Mouse (Mus musculus): ENCODE measurements around the gene Zfp85. TPM values are rescaled to one million over a fixed set of nuclear protein-coding genes. Genes with fewer than 3 reads are reported as not detected.

Gene Zfp85
- polyA plus RNA-seq, 1 experiment from 2014 or later, result 6.1 TPM

DNA sequence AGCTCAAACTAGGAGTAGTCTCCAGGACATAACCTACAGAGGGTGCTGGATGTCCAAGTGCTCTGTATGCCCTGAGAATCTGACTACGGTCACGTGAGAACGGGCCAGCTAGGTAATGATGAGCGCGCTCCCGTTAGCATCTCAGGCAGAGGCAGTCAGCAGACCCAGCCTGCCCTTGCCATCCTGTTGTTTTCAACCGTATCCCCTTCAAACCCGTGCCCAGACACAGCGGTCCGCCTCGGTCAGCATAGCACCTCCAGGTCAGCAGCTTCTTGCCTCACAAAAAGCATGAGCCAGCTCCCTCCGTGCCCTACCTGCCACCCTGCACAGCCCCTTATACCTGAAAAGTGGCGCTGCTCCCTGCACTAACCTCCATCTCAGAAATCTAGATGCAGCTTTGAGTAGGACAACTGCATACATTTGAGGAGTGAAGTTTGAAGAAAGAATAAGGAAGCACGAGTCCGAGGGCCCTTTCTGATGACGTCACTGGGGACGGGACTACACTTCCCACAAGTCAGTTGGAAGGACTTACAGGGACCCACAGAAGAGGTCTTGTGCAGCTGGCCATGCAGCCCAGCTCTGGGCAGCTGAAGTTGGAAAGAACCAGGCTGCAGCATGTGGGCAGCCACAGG lies 31.1 kb downstream of the Zfp85 start:
- ATAC-seq (replicated peaks; ENCODE audit: low FRiP score, low TSS enrichment, low read depth), result peak; percentile 96
- Histone ChIP-seq H3K9me3 (ENCODE audit: control insufficient read depth, low read length) (no peaks in the 10 kb centered on the region), H3K4me2 (ENCODE audit: low read length) (peak overlapping the region; percentile 61), H3K4me3 (ENCODE audit: low read depth, low read length) (peak overlapping the region; percentile 81), H3K27ac (ENCODE audit: low read depth) (peak overlapping the region; percentile 54), H3K27me3 (replicated peaks; ENCODE audit: control insufficient read depth, insufficient read depth, low read length) (no peaks in the 10 kb centered on the region), H3K4me1 (replicated peaks; ENCODE audit: control insufficient read depth, insufficient read depth, low read length) (0 out of 2 replicates have a peak, but pooled peaks cover 3% of the 10 kb centered on the region), H3K36me3 (ENCODE audit: control insufficient read depth, insufficient read depth, low read length) (no peaks in the 10 kb centered on the region), H3K9ac (ENCODE audit: low read length) (peak overlapping the region; percentile 78)
- WGBS, result 1% methylated on average over 17 of the region's 17 CpGs
- peak; percentile 93 for DNase-seq (ENCODE audit: low spot score)

Other genes with a start within 250 kb of the Zfp85 start
- not detected in 2 replicates for gene Gm26965, start 229.1 kb downstream of the Zfp85 start, polyA plus RNA-seq (2014; fragmentation: Nextera tagmentation; extraction: Ambion mirVana)
- 22.7 and 23.7 TPM in 2 replicates for gene Zfp87, start 229.1 kb downstream of the Zfp85 start, polyA plus RNA-seq (2014; fragmentation: Nextera tagmentation; extraction: Ambion mirVana)
- 14.1 and 15.9 TPM in 2 replicates for gene Zfp748, start 201.4 kb downstream of the Zfp85 start, polyA plus RNA-seq (2014; fragmentation: Nextera tagmentation; extraction: Ambion mirVana)
- gene Zfp729b, start 145.5 kb downstream of the Zfp85 start, polyA plus RNA-seq (2014; fragmentation: Nextera tagmentation; extraction: Ambion mirVana), result 4.7 and 4.8 TPM in 2 replicates
- not detected in 2 replicates for gene Gm49345, start 117.5 kb downstream of the Zfp85 start, polyA plus RNA-seq (2014; fragmentation: Nextera tagmentation; extraction: Ambion mirVana)
- gene Zfp729a, start 117.4 kb downstream of the Zfp85 start, polyA plus RNA-seq (2014; fragmentation: Nextera tagmentation; extraction: Ambion mirVana), result 3.6 and 5.0 TPM in 2 replicates
- 11.0 and 12.6 TPM in 2 replicates for gene Zfp738, start 68.2 kb downstream of the Zfp85 start, polyA plus RNA-seq (2014; fragmentation: Nextera tagmentation; extraction: Ambion mirVana)
- 2.9 and 3.1 TPM in 2 replicates for gene Zfp65, start 26.1 kb downstream of the Zfp85 start, polyA plus RNA-seq (2014; fragmentation: Nextera tagmentation; extraction: Ambion mirVana)
- 3.1 and 3.4 TPM in 2 replicates for gene Zfp493, start 24.5 kb upstream of the Zfp85 start, polyA plus RNA-seq (2014; fragmentation: Nextera tagmentation; extraction: Ambion mirVana)
- gene Zfp273, start 58.5 kb upstream of the Zfp85 start, polyA plus RNA-seq (2014; fragmentation: Nextera tagmentation; extraction: Ambion mirVana), result 7.0 and 7.4 TPM in 2 replicates
- gene Gm10037, start 75.9 kb upstream of the Zfp85 start, polyA plus RNA-seq (2014; fragmentation: Nextera tagmentation; extraction: Ambion mirVana), result 3.7 TPM in 2 replicates
- not detected in 2 replicates for gene BC048507, start 108.1 kb upstream of the Zfp85 start, polyA plus RNA-seq (2014; fragmentation: Nextera tagmentation; extraction: Ambion mirVana)